Mouse (Mus musculus): ENCODE measurements at regions not wholly inside any gene's neighbourhood (a gene's known extent, or its start where the extent isn't known, plus 50 kb on each side); places are given as distances from the start of the nearest gene placed in this dataset.
"Not testable (repeated sequence)": the region's sequence is repeated elsewhere in the genome, so short reads cannot be mapped to it uniquely, and the experiment has no call there.

- DNase-seq = no peak
Measured at GRCm38 (mm10) chr16:49430296-49430695, 268.7 kb upstream of the Ift57 start.

GRCm38 (mm10) chr16:49431902-49432301, 267.1 kb upstream of the Ift57 start:
- DNase-seq = no peak

GRCm38 (mm10) chr16:49441225-49441624, 257.8 kb upstream of the Ift57 start:
- DNase-seq = no peak

- not testable (repeated sequence) for DNase-seq
Measured at GRCm38 (mm10) chr16:49447356-49447755, 251.7 kb upstream of the Ift57 start.

GRCm38 (mm10) chr16:49493881-49494280, 205.2 kb upstream of the Ift57 start:
- no peak for DNase-seq

GRCm38 (mm10) chr16:49497521-49498010, 201.5 kb upstream of the Ift57 start:
- DNase-seq = no peak

GRCm38 (mm10) chr16:49500818-49501217, 198.2 kb upstream of the Ift57 start:
- peak in 1 of 2 experiments; percentile 47 for DNase-seq

- DNase-seq = peak; percentile 15 to 22
Measured at GRCm38 (mm10) chr16:49503897-49504413, 195.1 kb upstream of the Ift57 start.

- no peak for DNase-seq
Measured at GRCm38 (mm10) chr16:49504669-49505068, 194.4 kb upstream of the Ift57 start.

GRCm38 (mm10) chr16:49505271-49505670, 193.8 kb upstream of the Ift57 start:
- DNase-seq = no peak

- no peak for DNase-seq
Measured at GRCm38 (mm10) chr16:49518844-49519243, 180.2 kb upstream of the Ift57 start.

GRCm38 (mm10) chr16:49520411-49520810, 178.6 kb upstream of the Ift57 start:
- DNase-seq = no peak

GRCm38 (mm10) chr16:49521685-49522084, 177.3 kb upstream of the Ift57 start:
- no peak for DNase-seq

- DNase-seq = no peak
Measured at GRCm38 (mm10) chr16:49522576-49522975, 176.5 kb upstream of the Ift57 start.

GRCm38 (mm10) chr16:49528618-49529017, 170.4 kb upstream of the Ift57 start:
- not testable (repeated sequence) for DNase-seq

- no peak for DNase-seq
Measured at GRCm38 (mm10) chr16:49529060-49529459, 170.0 kb upstream of the Ift57 start.

- no peak for DNase-seq
Measured at GRCm38 (mm10) chr16:49530051-49530450, 169.0 kb upstream of the Ift57 start.

GRCm38 (mm10) chr16:49532071-49532686, 166.9 kb upstream of the Ift57 start:
- no peak for DNase-seq

GRCm38 (mm10) chr16:49533498-49533998, 165.5 kb upstream of the Ift57 start:
- peak in 1 of 2 experiments; percentile 5 for DNase-seq

- no peak for DNase-seq
Measured at GRCm38 (mm10) chr16:49550231-49550630, 148.8 kb upstream of the Ift57 start.

- DNase-seq = no peak
Measured at GRCm38 (mm10) chr16:49570031-49570430, 129.0 kb upstream of the Ift57 start.

GRCm38 (mm10) chr16:49572485-49573170, 126.4 kb upstream of the Ift57 start:
- DNase-seq = no peak

- no peak for DNase-seq
Measured at GRCm38 (mm10) chr16:49573171-49573517, 125.9 kb upstream of the Ift57 start.

- DNase-seq = no peak
Measured at GRCm38 (mm10) chr16:49578976-49579375, 120.1 kb upstream of the Ift57 start.
